8 mouse cellular contexts compared by ENCODE assay signal in the genomic region with DNA sequence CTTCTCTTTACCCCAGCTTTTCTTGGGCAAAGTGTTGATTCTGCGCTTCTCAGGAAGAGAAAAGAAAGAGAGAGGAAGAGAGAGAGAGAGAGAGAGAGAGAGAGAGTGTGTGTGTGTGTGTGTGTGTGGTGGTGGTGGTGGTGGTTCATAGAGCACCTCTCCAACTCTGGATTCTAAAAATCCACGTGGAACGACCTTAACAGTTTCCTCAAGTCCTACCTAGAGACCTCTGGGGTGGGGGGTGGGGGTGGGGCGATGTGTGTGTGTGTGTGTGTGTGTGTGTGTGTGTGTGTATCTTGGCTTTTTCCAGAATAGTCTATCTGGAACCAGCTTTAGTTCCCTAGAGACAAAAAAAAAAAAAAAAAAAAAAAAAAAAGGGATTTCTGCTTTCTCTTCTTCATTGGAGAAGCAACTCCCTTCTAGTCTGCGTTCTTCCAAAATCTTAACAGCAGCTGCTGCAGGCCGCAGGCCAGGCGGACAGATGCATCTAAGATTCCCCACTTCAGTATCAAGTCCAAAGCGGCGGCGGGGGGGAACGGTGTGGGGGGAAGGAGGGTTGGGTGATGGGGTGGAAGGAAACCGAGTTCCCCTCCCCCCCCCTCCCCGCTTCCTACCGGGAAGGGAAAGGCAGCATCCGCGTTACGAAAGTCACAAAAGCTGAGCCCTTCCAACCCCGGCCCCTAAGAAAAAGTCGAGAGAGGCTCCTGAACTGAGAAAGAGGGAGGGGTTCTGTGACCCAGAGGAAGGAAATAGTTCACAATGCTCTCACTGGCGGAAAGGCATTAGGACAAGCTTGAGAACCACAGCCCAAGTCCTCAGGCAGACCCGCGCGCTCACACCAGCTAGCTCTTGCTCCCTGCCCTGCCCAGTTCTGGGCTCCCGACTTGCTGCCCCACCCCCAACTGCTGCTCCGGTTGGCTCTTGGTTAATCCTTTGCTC. TPM values are rescaled to one million over a fixed set of nuclear protein-coding genes. Genes with fewer than 3 reads are reported as not detected.
DNase-seq lines count a peak whose midpoint lies in the region; ATAC-seq lines count a peak whose summit lies in the region.

No protein-coding gene starts in this region.

- H3K4me1 ChIP-seq in embryonic facial prominence, embryonic 15.5 days, result peaks cover 18% of the 10 kb centered on the region
- H3K4me1 ChIP-seq in heart, embryonic 15.5 days (replicated peaks), result peaks cover 28% of the 10 kb centered on the region

- peak overlapping the region; percentile 95 for H3K27ac ChIP-seq in embryonic facial prominence, embryonic 15.5 days (replicated peaks)
- peak overlapping the region; percentile 98 for H3K27ac ChIP-seq in heart, embryonic 15.5 days

- DNase-seq in urinary bladder, adult 18-20 months (ENCODE audit: low spot score in 2 of 2), result peak; percentile 40 to 76
- DNase-seq in urinary bladder, postnatal 10 days (ENCODE audit: low spot score), result no peak
- peak; percentile 91 for DNase-seq in kidney, postnatal 10 days
- peak; percentile 80 for DNase-seq in lung, postnatal 14 days
- peak; percentile 17 for DNase-seq in right cerebral cortex, postnatal 25 days
- DNase-seq in thymus, postnatal 10 days (ENCODE audit: low spot score in 2 of 2), result no peak

- H3K4me3 ChIP-seq in embryonic facial prominence, embryonic 15.5 days (replicated peaks), result peak overlapping the region; percentile 68
- H3K4me3 ChIP-seq in heart, embryonic 15.5 days, result peak overlapping the region; percentile 86

- peak overlapping the region; percentile 94 for H3K4me2 ChIP-seq in embryonic facial prominence, embryonic 15.5 days (replicated peaks)
- peak overlapping the region; percentile 86 for H3K4me2 ChIP-seq in heart, embryonic 15.5 days

- peak; percentile 53 for ATAC-seq in embryonic facial prominence, embryonic 15.5 days (ENCODE audit: insufficient number of reproducible peaks, low FRiP score, low TSS enrichment, low read depth)
- ATAC-seq in heart, embryonic 15.5 days (replicated peaks; ENCODE audit: insufficient number of reproducible peaks, insufficient read depth, low FRiP score, low read depth), result 0 out of 2 replicates have a peak, but pooled peaks have one; percentile 23

- 2% methylated on average over 24 of the region's 25 CpGs for WGBS in embryonic facial prominence, embryonic 15.5 days
- 1% methylated on average over 25 of the region's 25 CpGs for WGBS in heart, embryonic 15.5 days

- H3K27me3 ChIP-seq in embryonic facial prominence, embryonic 15.5 days, result no peaks in the 10 kb centered on the region
- no peaks in the 10 kb centered on the region for H3K27me3 ChIP-seq in heart, embryonic 15.5 days

- H3K36me3 ChIP-seq in embryonic facial prominence, embryonic 15.5 days, result peaks cover 6% of the 10 kb centered on the region
- peaks cover 13% of the 10 kb centered on the region for H3K36me3 ChIP-seq in heart, embryonic 15.5 days

- peak overlapping the region; percentile 69 for H3K9ac ChIP-seq in embryonic facial prominence, embryonic 15.5 days
- H3K9ac ChIP-seq in heart, embryonic 15.5 days, result peak overlapping the region; percentile 90

- H3K9me3 ChIP-seq in embryonic facial prominence, embryonic 15.5 days (replicated peaks), result no peaks in the 10 kb centered on the region
- no peaks in the 10 kb centered on the region for H3K9me3 ChIP-seq in heart, embryonic 15.5 days (replicated peaks)

RNA-seq across cellular contexts. Expression of a gene that starts 1.0 kb away (rescaled TPM):
- 38.6 and 45.5 TPM in 2 replicates for polyA plus RNA-seq in embryonic facial prominence, embryonic 15.5 days (2015; fragmentation: Nextera tagmentation; extraction: Ambion mirVana)
- 40.2 and 50.6 TPM in 2 replicates for polyA plus RNA-seq in heart, embryonic 15.5 days (2015; fragmentation: Nextera tagmentation; extraction: Ambion mirVana)

Comparison
In these comparisons a context has a peak if more than half of its experiments do, and no peak if none do; other contexts are left out.
1. DNase-seq: peak in urinary bladder, adult 18-20 months (2 of 2), kidney, postnatal 10 days (single experiment), lung, postnatal 14 days (single experiment) and right cerebral cortex, postnatal 25 days (single experiment); none in urinary bladder, postnatal 10 days (single experiment) and thymus, postnatal 10 days (0 of 2).